Mouse (Mus musculus): ENCODE measurements around the gene Tmem132b.
"Not testable (repeated sequence)": the region's sequence is repeated elsewhere in the genome, so short reads cannot be mapped to it uniquely, and the experiment has no call there.

Tmem132b gene

GRCm38 (mm10) chr5:125531634-125532033 is at the start of gene Tmem132b:
Gene Tmem132b, plus strand, starts transcription at chr5:125531774.
- DNase-seq (ENCODE audit: low spot score): no peak

- no peak for DNase-seq (ENCODE audit: low spot score)
These were observed 49.1 kb upstream of the Tmem132b start for GRCm38 (mm10) chr5:125482474-125482873.

- no peak for DNase-seq (ENCODE audit: low spot score)
These were observed 47.6 kb upstream of the Tmem132b start for GRCm38 (mm10) chr5:125483712-125484611.

- DNase-seq (ENCODE audit: low spot score): no peak
These were observed 46.4 kb upstream of the Tmem132b start for GRCm38 (mm10) chr5:125485031-125485778.

GRCm38 (mm10) chr5:125486088-125486487 is 45.5 kb upstream of the Tmem132b start:
- DNase-seq (ENCODE audit: low spot score): no peak

GRCm38 (mm10) chr5:125487375-125488115 is 44.0 kb upstream of the Tmem132b start:
- DNase-seq (ENCODE audit: low spot score): no peak

- no peak for DNase-seq (ENCODE audit: low spot score)
These were observed 43.5 kb upstream of the Tmem132b start for GRCm38 (mm10) chr5:125488116-125488455.

GRCm38 (mm10) chr5:125488953-125489352 is 42.6 kb upstream of the Tmem132b start:
- not testable (repeated sequence) for DNase-seq (ENCODE audit: low spot score)

- no peak for DNase-seq (ENCODE audit: low spot score)
These were observed 40.5 kb upstream of the Tmem132b start for GRCm38 (mm10) chr5:125491107-125491506.

GRCm38 (mm10) chr5:125492379-125493092 is 39.0 kb upstream of the Tmem132b start:
- DNase-seq (ENCODE audit: low spot score): no peak

- DNase-seq (ENCODE audit: low spot score): no peak
These were observed 38.5 kb upstream of the Tmem132b start for GRCm38 (mm10) chr5:125493093-125493423.

- no peak for DNase-seq (ENCODE audit: low spot score)
These were observed 35.9 kb upstream of the Tmem132b start for GRCm38 (mm10) chr5:125495655-125496054.

- no peak for DNase-seq (ENCODE audit: low spot score)
These were observed 33.6 kb upstream of the Tmem132b start for GRCm38 (mm10) chr5:125497821-125498600.

GRCm38 (mm10) chr5:125501505-125501904 is 30.1 kb upstream of the Tmem132b start:
- no peak for DNase-seq (ENCODE audit: low spot score)

GRCm38 (mm10) chr5:125502186-125502585 is 29.4 kb upstream of the Tmem132b start:
- no peak for DNase-seq (ENCODE audit: low spot score)

- DNase-seq (ENCODE audit: low spot score): no peak
These were observed 27.9 kb upstream of the Tmem132b start for GRCm38 (mm10) chr5:125503628-125504027.

- no peak for DNase-seq (ENCODE audit: low spot score)
These were observed 26.9 kb upstream of the Tmem132b start for GRCm38 (mm10) chr5:125504692-125505091.

- no peak for DNase-seq (ENCODE audit: low spot score)
These were observed 25.6 kb upstream of the Tmem132b start for GRCm38 (mm10) chr5:125505968-125506367.

- DNase-seq (ENCODE audit: low spot score): no peak
These were observed 24.0 kb upstream of the Tmem132b start for GRCm38 (mm10) chr5:125507582-125507981.

GRCm38 (mm10) chr5:125508006-125508405 is 23.6 kb upstream of the Tmem132b start:
- no peak for DNase-seq (ENCODE audit: low spot score)

- DNase-seq (ENCODE audit: low spot score): no peak
These were observed 22.0 kb upstream of the Tmem132b start for GRCm38 (mm10) chr5:125509541-125509940.
